In genomic region chr12:110437367-110437703, GRCm38 (mm10) we compare ENCODE assay signal across 9 mouse cellular contexts. TPM values are rescaled to one million over a fixed set of nuclear protein-coding genes. Genes with fewer than 3 reads are reported as not detected.
A peak's percentile ranks its signal among the peaks of the same experiment; 100 is the strongest.
DNase-seq lines count a peak whose midpoint lies in the region; ATAC-seq and TF ChIP-seq lines count a peak whose summit lies in the region.
"Had no signal": no experiment of that assay in that cellular context is flagged by ENCODE, and none has a peak within 500 bp of the region (broad histone marks: within the 10 kb centered on the region; RNA-seq: fewer than 3 reads in every experiment).

No protein-coding gene starts in this region.

- TF ChIP-seq POLR2A in lung, adult 2 months (IDR thresholded peaks at IDR 0.05; ENCODE audit: borderline replicate concordance, extremely low read depth, low read depth, low read length), result no peak
- TF ChIP-seq POLR2A in cortical plate, adult 2 months (IDR thresholded peaks at IDR 0.05; ENCODE audit: extremely low read depth, insufficient read depth, low read length), result no peak

- H3K4me3 ChIP-seq in lung, adult 2 months (replicated peaks; ENCODE audit: extremely low read depth, low read depth, low read length), result no peak overlapping the region
- no peak overlapping the region for H3K4me3 ChIP-seq in cortical plate, adult 2 months (ENCODE audit: insufficient read depth, low read length)

- DNase-seq in cerebellum, adult 11 months, result peak; percentile 56
- DNase-seq in lung, adult 2 months, result no peak
- DNase-seq in lung, postnatal 25 days (ENCODE audit: low spot score), result no peak
- peak; percentile 60 for DNase-seq in retina, postnatal 1 day
- no peak for DNase-seq in neural tube, embryonic 10.5 days (ENCODE audit: extremely low spot score, low spot score)
- DNase-seq in T-cell, adult 2 months (ENCODE audit: low spot score), result no peak

- H3K4me1 ChIP-seq in lung, adult 2 months (ENCODE audit: control insufficient read depth, insufficient read depth, low read length), result peaks cover 2% of the 10 kb centered on the region; the same call in 1 of the 2 replicates
- no peaks in the 10 kb centered on the region for H3K4me1 ChIP-seq in cortical plate, adult 2 months (ENCODE audit: control insufficient read depth, insufficient read depth, low read length)

- H3K27ac ChIP-seq in cortical plate, adult 2 months (ENCODE audit: insufficient read depth, low read length), result no peak overlapping the region

- ATAC-seq in cerebellum, adult (ENCODE audit: insufficient number of reproducible peaks, low FRiP score, low TSS enrichment), result no peak
- ATAC-seq: activated CD4-positive, CD25-positive, alpha-beta regulatory T cell, adult 4 months had no signal

- peak; percentile 21; the same call in 1 of the 2 replicates for TF ChIP-seq CTCF in lung, adult 2 months (IDR thresholded peaks at IDR 0.05; ENCODE audit: insufficient read depth, low read length)
- 0 out of 2 replicates have a peak, but pooled peaks have one; percentile 9 for TF ChIP-seq CTCF in cortical plate, adult 2 months (IDR thresholded peaks at IDR 0.05; ENCODE audit: extremely low read depth, insufficient read depth, low read length)

- WGBS in lung, adult 2 months, result 54% methylated on average over 7 of the region's 7 CpGs

RNA-seq across cellular contexts. Expression of gene Ppp2r5c, which starts 9.6 kb away (rescaled TPM):
- polyA plus RNA-seq in lung, adult 2 months (2012; rRNA removed), result 30.4 and 45.1 TPM in 2 replicates
- polyA plus RNA-seq in cortical plate, adult 2 months (2012; rRNA removed), result 193 and 198 TPM in 2 replicates

Comparison
In these comparisons a context has a peak if more than half of its experiments do, and no peak if none do; other contexts are left out.
1. DNase-seq: peak in cerebellum, adult 11 months (single experiment) and retina, postnatal 1 day (single experiment); none in lung, adult 2 months (single experiment), lung, postnatal 25 days (single experiment), neural tube, embryonic 10.5 days (single experiment) and T-cell, adult 2 months (single experiment).